Mouse (Mus musculus): ENCODE measurements at regions not wholly inside any gene's neighbourhood (a gene's known extent, or its start where the extent isn't known, plus 50 kb on each side); places are given as distances from the start of the nearest gene placed in this dataset.

- Histone ChIP-seq H3K27me3 (replicated peaks; ENCODE audit: control insufficient read depth, insufficient read depth, low read length) (no peaks in the 10 kb centered on the region), H3K9ac (ENCODE audit: low read depth, low read length) (no peak overlapping the region), H3K4me1 (ENCODE audit: control insufficient read depth, insufficient read depth, low read length) (no peaks in the 10 kb centered on the region), H3K9me3 (ENCODE audit: control insufficient read depth, low read length) (no peaks in the 10 kb centered on the region), H3K36me3 (ENCODE audit: control insufficient read depth, insufficient read depth, low read length) (no peaks in the 10 kb centered on the region), H3K4me2 (ENCODE audit: low read depth, low read length) (no peak overlapping the region), H3K27ac (ENCODE audit: low read length) (no peak overlapping the region), H3K4me3 (ENCODE audit: low read length) (no peak overlapping the region)
- ATAC-seq: no peak
- WGBS: 60% methylated on average over 4 of the region's 4 CpGs
Measured at GRCm38 (mm10) chr17:4113021-4113420, 417.0 kb upstream of the Nox3 start.

GRCm38 (mm10) chr17:4116476-4116875 lies 420.4 kb upstream of the Nox3 start:
- no peak overlapping the region for H3K4me3 ChIP-seq (ENCODE audit: low read length)
- no peak for ATAC-seq
- H3K4me2 ChIP-seq (ENCODE audit: low read depth, low read length): no peak overlapping the region
- H3K9me3 ChIP-seq (ENCODE audit: control insufficient read depth, low read length): no peaks in the 10 kb centered on the region
- H3K27ac ChIP-seq (ENCODE audit: low read length): no peak overlapping the region
- H3K36me3 ChIP-seq (ENCODE audit: control insufficient read depth, insufficient read depth, low read length): no peaks in the 10 kb centered on the region
- no peaks in the 10 kb centered on the region for H3K4me1 ChIP-seq (ENCODE audit: control insufficient read depth, insufficient read depth, low read length)
- WGBS: 86% methylated on average over 3 of the region's 3 CpGs
- no peak overlapping the region for H3K9ac ChIP-seq (ENCODE audit: low read depth, low read length)
- no peaks in the 10 kb centered on the region for H3K27me3 ChIP-seq (replicated peaks; ENCODE audit: control insufficient read depth, insufficient read depth, low read length)

GRCm38 (mm10) chr17:4133678-4134077 lies 437.6 kb upstream of the Nox3 start:
- Histone ChIP-seq H3K27me3 (replicated peaks; ENCODE audit: control insufficient read depth, insufficient read depth, low read length) (no peaks in the 10 kb centered on the region), H3K9ac (ENCODE audit: low read depth, low read length) (no peak overlapping the region), H3K4me2 (ENCODE audit: low read depth, low read length) (no peak overlapping the region), H3K27ac (ENCODE audit: low read length) (no peak overlapping the region), H3K36me3 (ENCODE audit: control insufficient read depth, insufficient read depth, low read length) (no peaks in the 10 kb centered on the region), H3K4me1 (ENCODE audit: control insufficient read depth, insufficient read depth, low read length) (no peaks in the 10 kb centered on the region), H3K9me3 (ENCODE audit: control insufficient read depth, low read length) (no peaks in the 10 kb centered on the region), H3K4me3 (ENCODE audit: low read length) (no peak overlapping the region)
- WGBS: 68% methylated on average over 3 of the region's 3 CpGs
- ATAC-seq: no peak

DNA sequence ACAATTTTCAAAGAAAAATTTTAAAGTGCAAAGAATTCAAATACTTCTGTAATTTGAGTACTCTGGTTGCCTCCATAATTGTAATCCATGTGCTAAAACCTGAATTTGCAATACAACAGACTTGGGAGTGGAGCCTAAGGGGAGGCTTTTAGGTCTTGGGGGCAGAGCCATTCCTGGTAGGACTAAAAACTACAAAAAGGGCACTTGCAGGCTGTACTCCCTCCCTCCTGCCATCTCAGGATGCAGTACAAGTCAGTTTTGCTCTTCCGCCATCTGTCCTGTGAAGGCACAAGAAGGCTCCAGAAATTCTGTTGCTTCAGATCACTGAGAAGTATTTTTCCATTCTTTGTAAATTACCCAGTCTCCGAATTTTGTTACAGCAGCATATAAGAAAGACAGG lies 467.4 kb upstream of the Nox3 start:
- Histone ChIP-seq H3K4me1 (ENCODE audit: control insufficient read depth, insufficient read depth, low read length) (no peaks in the 10 kb centered on the region), H3K4me3 (ENCODE audit: low read length) (no peak overlapping the region), H3K9ac (ENCODE audit: low read depth, low read length) (no peak overlapping the region), H3K27ac (ENCODE audit: low read length) (no peak overlapping the region), H3K36me3 (ENCODE audit: control insufficient read depth, insufficient read depth, low read length) (no peaks in the 10 kb centered on the region), H3K27me3 (replicated peaks; ENCODE audit: control insufficient read depth, insufficient read depth, low read length) (no peaks in the 10 kb centered on the region), H3K4me2 (ENCODE audit: low read depth, low read length) (no peak overlapping the region), H3K9me3 (ENCODE audit: control insufficient read depth, low read length) (no peaks in the 10 kb centered on the region)
- WGBS: 87% methylated on average over 2 of the region's 2 CpGs
- ATAC-seq: no peak

GRCm38 (mm10) chr17:4173951-4174361 lies 477.9 kb upstream of the Nox3 start:
- H3K4me1 ChIP-seq (ENCODE audit: control insufficient read depth, insufficient read depth, low read length): 0 out of 2 replicates have a peak, but pooled peaks cover 3% of the 10 kb centered on the region
- no peaks in the 10 kb centered on the region for H3K36me3 ChIP-seq (ENCODE audit: control insufficient read depth, insufficient read depth, low read length)
- 39% methylated on average over 4 of the region's 4 CpGs for WGBS
- no peak overlapping the region for H3K4me3 ChIP-seq (ENCODE audit: low read length)
- no peak overlapping the region for H3K4me2 ChIP-seq (ENCODE audit: low read depth, low read length)
- peak; percentile 66 for ATAC-seq
- no peak overlapping the region for H3K9ac ChIP-seq (ENCODE audit: low read depth, low read length)
- no peak overlapping the region for H3K27ac ChIP-seq (ENCODE audit: low read length)
- H3K27me3 ChIP-seq (replicated peaks; ENCODE audit: control insufficient read depth, insufficient read depth, low read length): no peaks in the 10 kb centered on the region
- no peaks in the 10 kb centered on the region for H3K9me3 ChIP-seq (ENCODE audit: control insufficient read depth, low read length)

DNA sequence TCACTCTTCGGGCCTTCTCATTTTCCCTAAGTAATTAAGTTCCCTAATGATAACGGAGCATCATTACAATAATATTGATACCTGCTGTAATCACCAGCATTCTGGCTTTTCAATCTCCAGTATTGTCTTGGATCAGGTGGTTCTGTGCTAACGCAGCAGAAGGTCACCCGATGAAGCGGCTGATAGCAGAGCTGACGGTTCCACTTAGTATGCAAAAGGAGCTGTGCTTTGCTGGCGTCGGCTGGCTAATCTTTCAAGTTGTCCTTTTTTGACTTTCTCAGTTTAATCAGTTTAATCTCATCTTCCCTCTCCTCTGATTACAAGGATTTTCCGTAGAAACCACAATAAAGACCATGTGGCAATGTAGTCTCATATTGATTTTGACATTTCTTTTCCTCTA lies 478.9 kb upstream of the Nox3 start:
- Histone ChIP-seq H3K27me3 (replicated peaks; ENCODE audit: control insufficient read depth, insufficient read depth, low read length) (no peaks in the 10 kb centered on the region), H3K4me2 (ENCODE audit: low read depth, low read length) (no peak overlapping the region), H3K9ac (ENCODE audit: low read depth, low read length) (no peak overlapping the region), H3K27ac (ENCODE audit: low read length) (no peak overlapping the region), H3K4me1 (ENCODE audit: control insufficient read depth, insufficient read depth, low read length) (0 out of 2 replicates have a peak, but pooled peaks cover 3% of the 10 kb centered on the region), H3K36me3 (ENCODE audit: control insufficient read depth, insufficient read depth, low read length) (no peaks in the 10 kb centered on the region), H3K4me3 (ENCODE audit: low read length) (no peak overlapping the region), H3K9me3 (ENCODE audit: control insufficient read depth, low read length) (no peaks in the 10 kb centered on the region)
- ATAC-seq: no peak
- WGBS: 78% methylated on average over 9 of the region's 9 CpGs

DNA sequence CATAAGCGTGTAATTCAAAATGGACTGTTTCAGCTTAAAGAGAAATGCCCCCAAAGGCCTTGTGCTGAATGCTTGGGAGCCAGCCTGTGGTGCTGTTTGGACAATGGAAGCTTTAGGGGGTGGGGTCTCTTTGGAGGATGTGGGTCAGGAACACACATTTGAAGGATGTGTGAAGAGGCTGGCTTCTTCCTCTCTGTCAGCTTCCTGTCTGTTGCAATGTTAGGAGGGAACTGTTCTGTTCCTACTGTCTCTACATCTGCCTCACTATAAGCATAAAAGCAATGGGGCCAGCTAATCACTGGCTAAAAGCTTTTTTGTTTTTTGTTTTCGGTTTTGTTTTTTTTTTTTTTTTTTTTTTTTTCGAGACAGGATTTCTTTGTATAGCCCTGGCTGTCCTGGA lies 480.5 kb upstream of the Nox3 start:
- Histone ChIP-seq H3K27me3 (replicated peaks; ENCODE audit: control insufficient read depth, insufficient read depth, low read length) (no peaks in the 10 kb centered on the region), H3K27ac (ENCODE audit: low read length) (no peak overlapping the region), H3K36me3 (ENCODE audit: control insufficient read depth, insufficient read depth, low read length) (no peaks in the 10 kb centered on the region), H3K4me2 (ENCODE audit: low read depth, low read length) (no peak overlapping the region), H3K4me1 (ENCODE audit: control insufficient read depth, insufficient read depth, low read length) (0 out of 2 replicates have a peak, but pooled peaks cover 3% of the 10 kb centered on the region), H3K4me3 (ENCODE audit: low read length) (no peak overlapping the region), H3K9ac (ENCODE audit: low read depth, low read length) (no peak overlapping the region), H3K9me3 (ENCODE audit: control insufficient read depth, low read length) (no peaks in the 10 kb centered on the region)
- 89% methylated on average over 2 of the region's 3 CpGs for WGBS
- ATAC-seq: no peak

- Histone ChIP-seq H3K36me3 (ENCODE audit: control insufficient read depth, insufficient read depth, low read length) (no peaks in the 10 kb centered on the region), H3K27me3 (replicated peaks; ENCODE audit: control insufficient read depth, insufficient read depth, low read length) (no peaks in the 10 kb centered on the region), H3K27ac (ENCODE audit: low read length) (no peak overlapping the region), H3K4me1 (ENCODE audit: control insufficient read depth, insufficient read depth, low read length) (0 out of 2 replicates have a peak, but pooled peaks cover 3% of the 10 kb centered on the region), H3K9me3 (ENCODE audit: control insufficient read depth, low read length) (no peaks in the 10 kb centered on the region), H3K4me2 (ENCODE audit: low read depth, low read length) (no peak overlapping the region), H3K4me3 (ENCODE audit: low read length) (no peak overlapping the region), H3K9ac (ENCODE audit: low read depth, low read length) (no peak overlapping the region)
- WGBS: 38% methylated on average over 9 of the region's 9 CpGs
- ATAC-seq: peak; percentile 62; the same call in 1 of the 2 replicates
Measured at GRCm38 (mm10) chr17:4177485-4178150, 481.6 kb upstream of the Nox3 start.

DNA sequence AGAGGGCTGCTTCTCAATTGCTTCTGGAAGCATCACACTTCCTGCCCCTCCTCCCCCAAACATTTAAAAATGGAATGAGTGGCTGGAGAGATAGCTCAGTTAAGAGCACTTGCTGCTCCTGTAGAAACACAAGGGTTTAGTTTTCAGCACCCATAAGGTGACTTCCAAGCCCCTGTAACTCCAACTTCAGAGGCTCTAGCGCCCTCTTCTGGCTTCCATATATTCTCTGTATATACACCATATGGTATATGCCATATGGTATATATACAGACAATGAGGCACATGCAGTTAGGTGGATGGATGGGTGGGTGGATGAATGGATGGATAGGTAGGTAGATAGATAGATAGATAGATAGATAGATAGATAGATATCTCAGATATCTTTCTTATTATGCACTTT lies 483.2 kb upstream of the Nox3 start:
- Histone ChIP-seq H3K27ac (ENCODE audit: low read length) (no peak overlapping the region), H3K36me3 (ENCODE audit: control insufficient read depth, insufficient read depth, low read length) (no peaks in the 10 kb centered on the region), H3K9me3 (ENCODE audit: control insufficient read depth, low read length) (no peaks in the 10 kb centered on the region), H3K27me3 (replicated peaks; ENCODE audit: control insufficient read depth, insufficient read depth, low read length) (no peaks in the 10 kb centered on the region), H3K4me3 (ENCODE audit: low read length) (no peak overlapping the region), H3K9ac (ENCODE audit: low read depth, low read length) (no peak overlapping the region), H3K4me2 (ENCODE audit: low read depth, low read length) (no peak overlapping the region), H3K4me1 (ENCODE audit: control insufficient read depth, insufficient read depth, low read length) (0 out of 2 replicates have a peak, but pooled peaks cover under 1% of the 10 kb centered on the region)
- no peak for ATAC-seq
- WGBS: 35% methylated on average over 1 of the region's 1 CpGs

GRCm38 (mm10) chr17:4182106-4182505 lies 486.0 kb upstream of the Nox3 start:
- Histone ChIP-seq H3K9me3 (ENCODE audit: control insufficient read depth, low read length) (no peaks in the 10 kb centered on the region), H3K4me2 (ENCODE audit: low read depth, low read length) (no peak overlapping the region), H3K9ac (ENCODE audit: low read depth, low read length) (no peak overlapping the region), H3K27ac (ENCODE audit: low read length) (no peak overlapping the region), H3K36me3 (ENCODE audit: control insufficient read depth, insufficient read depth, low read length) (no peaks in the 10 kb centered on the region), H3K4me3 (ENCODE audit: low read length) (no peak overlapping the region), H3K27me3 (replicated peaks; ENCODE audit: control insufficient read depth, insufficient read depth, low read length) (no peaks in the 10 kb centered on the region), H3K4me1 (ENCODE audit: control insufficient read depth, insufficient read depth, low read length) (no peaks in the 10 kb centered on the region)
- WGBS: 82% methylated on average over 1 of the region's 1 CpGs
- no peak for ATAC-seq

Measured in intestine, embryonic 16.5 days (tissue).